Mouse (Mus musculus): ENCODE measurements around the gene Gapvd1. TPM values are rescaled to one million over a fixed set of nuclear protein-coding genes. Genes with fewer than 3 reads are reported as not detected.

Gapvd1 gene
- total and polyA plus RNA-seq, 3 experiments, result 62.4 to 174 (median 96.7) TPM

- TF ChIP-seq MXI1 (IDR thresholded peaks at IDR 0.05; ENCODE audit: low read depth, low read length), result peak; percentile 75
- TF ChIP-seq MAX (IDR thresholded peaks at IDR 0.05; ENCODE audit: low read length), result peak; percentile 61; the same call in 1 of the 2 replicates
- peak; percentile 47; the same call in 1 of the 2 replicates for TF ChIP-seq TCF12 (IDR thresholded peaks at IDR 0.05; ENCODE audit: low read depth, low read length)
These were observed 27.8 kb downstream of the Gapvd1 start (continued) for GRCm38 (mm10) chr2:34727045-34727728.

GRCm38 (mm10) chr2:34725269-34725668 lies 29.8 kb downstream of the Gapvd1 start:
- Histone ChIP-seq H3K27me3 (ENCODE audit: control insufficient read depth in 1 of 2, insufficient read depth in 2 of 2, low read length in 2 of 2) (no peaks in the 10 kb centered on the region), H3K9me3 (replicated peaks; ENCODE audit: insufficient read depth, low read length) (no peaks in the 10 kb centered on the region), H3K36me3 (ENCODE audit: control insufficient read depth in 1 of 2, insufficient read depth in 2 of 2, low read length in 2 of 2) (peaks cover 7 to 48% of the 10 kb centered on the region in 2 experiments), H3K79me2 (ENCODE audit: control insufficient read depth, insufficient read depth, low read length, poor library complexity) (no peaks in the 10 kb centered on the region), H3K27ac (ENCODE audit: control insufficient read depth, low read depth, low read length) (no peak overlapping the region), H3K4me1 (ENCODE audit: control insufficient read depth in 1 of 2, insufficient read depth in 2 of 2, low read length in 2 of 2) (peaks cover 0 to 14% of the 10 kb centered on the region in 2 experiments; a peak in 2 of 4 replicates), H3K4me3 (ENCODE audit: control insufficient read depth in 1 of 2, insufficient read depth in 1 of 2, low read depth in 2 of 2, low read length in 2 of 2) (no peak overlapping the region), H3K9ac (ENCODE audit: control insufficient read depth, low read depth, low read length, poor library complexity, severe bottlenecking) (no peak overlapping the region)
- no peak for DNase-seq (ENCODE audit: low read depth, low spot score)
- TF ChIP-seq MYB (IDR thresholded peaks at IDR 0.05; ENCODE audit: low read depth, low read length), result no peak

- Histone ChIP-seq H3K79me2 (ENCODE audit: control insufficient read depth, insufficient read depth, low read length, poor library complexity) (0 out of 2 replicates have a peak, but pooled peaks cover 1% of the 10 kb centered on the region), H3K4me1 (ENCODE audit: control insufficient read depth in 1 of 2, insufficient read depth in 2 of 2, low read length in 2 of 2) (no peaks in the 10 kb centered on the region), H3K27ac (ENCODE audit: control insufficient read depth, low read depth, low read length) (no peak overlapping the region), H3K4me3 (ENCODE audit: control insufficient read depth in 1 of 2, insufficient read depth in 1 of 2, low read depth in 2 of 2, low read length in 2 of 2) (no peak overlapping the region), H3K36me3 (ENCODE audit: control insufficient read depth in 1 of 2, insufficient read depth in 2 of 2, low read length in 2 of 2) (peaks cover 0 to 35% of the 10 kb centered on the region in 2 experiments; a peak in 2 of 4 replicates), H3K9ac (ENCODE audit: control insufficient read depth, low read depth, low read length, poor library complexity, severe bottlenecking) (no peak overlapping the region), H3K9me3 (replicated peaks; ENCODE audit: insufficient read depth, low read length) (no peaks in the 10 kb centered on the region), H3K27me3 (ENCODE audit: control insufficient read depth in 1 of 2, insufficient read depth in 2 of 2, low read length in 2 of 2) (no peaks in the 10 kb centered on the region)
- DNase-seq (ENCODE audit: low read depth, low spot score), result no peak
- TF ChIP-seq MEF2A (IDR thresholded peaks at IDR 0.05; ENCODE audit: extremely low read depth, insufficient replicate concordance, low read depth, low read length, poor library complexity, severe bottlenecking) (no peak), MAZ (IDR thresholded peaks at IDR 0.05; ENCODE audit: low read depth, low read length) (no peak), SMC3 (IDR thresholded peaks at IDR 0.05; ENCODE audit: low read depth, low read length) (peak; percentile 48), RAD21 (IDR thresholded peaks at IDR 0.05; ENCODE audit: low read depth, low read length) (peak; percentile 32), CTCF (IDR thresholded peaks at IDR 0.05 in 2 of 3, conservative IDR thresholded peaks at IDR 0.05 in 1 of 3; ENCODE audit: control insufficient read depth in 1 of 3, insufficient read depth in 1 of 3, low read depth in 2 of 3, low read length in 3 of 3, poor library complexity in 1 of 3, severe bottlenecking in 1 of 3) (peak; percentile 6 to 38 (median 11); a peak in 2 of 6 replicates)
These were observed 36.8 kb downstream of the Gapvd1 start for GRCm38 (mm10) chr2:34718196-34718595.

GRCm38 (mm10) chr2:34711904-34712303 lies 43.1 kb downstream of the Gapvd1 start:
- peaks cover 22 to 31% of the 10 kb centered on the region in 2 experiments for H3K36me3 ChIP-seq (ENCODE audit: control insufficient read depth in 1 of 2, insufficient read depth in 2 of 2, low read length in 2 of 2)
- H3K4me1 ChIP-seq (ENCODE audit: control insufficient read depth in 1 of 2, insufficient read depth in 2 of 2, low read length in 2 of 2), result peaks cover 10% of the 10 kb centered on the region in 2 experiments
- H3K9ac ChIP-seq (ENCODE audit: control insufficient read depth, low read depth, low read length, poor library complexity, severe bottlenecking), result no peak overlapping the region
- H3K27ac ChIP-seq (ENCODE audit: control insufficient read depth, low read depth, low read length), result no peak overlapping the region
- H3K4me3 ChIP-seq (ENCODE audit: control insufficient read depth in 1 of 2, insufficient read depth in 1 of 2, low read depth in 2 of 2, low read length in 2 of 2), result no peak overlapping the region
- no peaks in the 10 kb centered on the region for H3K79me2 ChIP-seq (ENCODE audit: control insufficient read depth, insufficient read depth, low read length, poor library complexity)
- H3K9me3 ChIP-seq (replicated peaks; ENCODE audit: insufficient read depth, low read length), result no peaks in the 10 kb centered on the region
- no peak for DNase-seq (ENCODE audit: low read depth, low spot score)
- no peaks in the 10 kb centered on the region for H3K27me3 ChIP-seq (ENCODE audit: control insufficient read depth in 1 of 2, insufficient read depth in 2 of 2, low read length in 2 of 2)
- TF ChIP-seq SMC3 (IDR thresholded peaks at IDR 0.05; ENCODE audit: low read depth, low read length) (no peak), POLR2A (IDR thresholded peaks at IDR 0.05; ENCODE audit: control insufficient read depth in 1 of 2, insufficient read depth in 1 of 2, low read depth in 1 of 2, low read length in 2 of 2, poor library complexity in 1 of 2) (no peak), GABPA (IDR thresholded peaks at IDR 0.05; ENCODE audit: low read depth, low read length) (no peak), CTCF (IDR thresholded peaks at IDR 0.05 in 2 of 3, conservative IDR thresholded peaks at IDR 0.05 in 1 of 3; ENCODE audit: control insufficient read depth in 1 of 3, insufficient read depth in 1 of 3, low read depth in 2 of 3, low read length in 3 of 3, poor library complexity in 1 of 3, severe bottlenecking in 1 of 3) (no peak), E2F4 (IDR thresholded peaks at IDR 0.05; ENCODE audit: borderline replicate concordance, low read depth, low read length) (no peak), MYC (IDR thresholded peaks at IDR 0.05; ENCODE audit: low read depth, low read length) (no peak), ELF1 (IDR thresholded peaks at IDR 0.05; ENCODE audit: low read depth, low read length) (no peak), ZC3H11A (IDR thresholded peaks at IDR 0.05; ENCODE audit: low read depth, low read length) (no peak), ZKSCAN1 (IDR thresholded peaks at IDR 0.05; ENCODE audit: low read depth, low read length) (no peak), CHD2 (IDR thresholded peaks at IDR 0.05; ENCODE audit: low read length) (no peak), GATA1 (IDR thresholded peaks at IDR 0.05; ENCODE audit: low read depth, low read length) (no peak), TBP (IDR thresholded peaks at IDR 0.05; ENCODE audit: low read depth, low read length) (no peak), ETS1 (IDR thresholded peaks at IDR 0.05; ENCODE audit: low read depth, low read length) (no peak), MAX (IDR thresholded peaks at IDR 0.05; ENCODE audit: low read length) (no peak), TCF12 (IDR thresholded peaks at IDR 0.05; ENCODE audit: low read depth, low read length) (no peak), USF2 (IDR thresholded peaks at IDR 0.05; ENCODE audit: borderline replicate concordance in 1 of 2, insufficient read depth in 1 of 2, low read depth in 1 of 2, low read length in 2 of 2) (no peak), NRF1 (IDR thresholded peaks at IDR 0.05; ENCODE audit: insufficient read depth, low read depth, low read length, poor library complexity, severe bottlenecking) (no peak)

All from MEL (cell line).